Mouse (Mus musculus) spleen, postnatal 36 days (tissue): ENCODE data around the gene Ptpn13.

Experiments
- DNase-seq, 2 experiments: peaks; one replicate each; pipeline ENCODE4 v3.0.0; 2022; ENCODE audit warnings: low spot score in 2 of 2, mixed read lengths in 1 of 2

Ptpn13 gene

GRCm38 (mm10) chr5:103424678-103425319 lies at the start of gene Ptpn13:
Gene Ptpn13 (plus strand): TSS chr5:103425192.
- DNase-seq, result peak; percentile 73 to 75

DNA sequence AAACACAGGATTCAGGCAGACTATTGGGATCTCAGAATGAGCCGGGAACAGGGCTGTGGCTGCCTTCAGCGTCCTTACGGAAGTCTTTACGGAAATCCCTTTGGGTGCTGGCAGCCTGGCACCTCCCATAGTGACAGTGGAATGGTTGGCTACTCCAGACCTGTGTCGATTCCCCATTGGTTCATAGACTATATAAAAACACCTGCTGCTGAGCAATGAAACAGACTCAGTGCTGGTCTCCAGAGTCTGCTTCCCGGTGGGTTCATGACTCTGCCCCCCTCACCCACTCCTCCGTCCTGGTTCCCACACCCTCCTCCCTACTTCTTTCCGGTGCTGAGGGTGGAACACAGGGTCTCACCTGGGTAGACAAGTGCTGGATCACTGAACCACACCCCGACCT lies 49.8 kb upstream of the Ptpn13 start:
- no peak for DNase-seq

GRCm38 (mm10) chr5:103376354-103377295 lies 48.4 kb upstream of the Ptpn13 start:
- peak in 1 of 2 experiments; percentile 7 for DNase-seq

DNA sequence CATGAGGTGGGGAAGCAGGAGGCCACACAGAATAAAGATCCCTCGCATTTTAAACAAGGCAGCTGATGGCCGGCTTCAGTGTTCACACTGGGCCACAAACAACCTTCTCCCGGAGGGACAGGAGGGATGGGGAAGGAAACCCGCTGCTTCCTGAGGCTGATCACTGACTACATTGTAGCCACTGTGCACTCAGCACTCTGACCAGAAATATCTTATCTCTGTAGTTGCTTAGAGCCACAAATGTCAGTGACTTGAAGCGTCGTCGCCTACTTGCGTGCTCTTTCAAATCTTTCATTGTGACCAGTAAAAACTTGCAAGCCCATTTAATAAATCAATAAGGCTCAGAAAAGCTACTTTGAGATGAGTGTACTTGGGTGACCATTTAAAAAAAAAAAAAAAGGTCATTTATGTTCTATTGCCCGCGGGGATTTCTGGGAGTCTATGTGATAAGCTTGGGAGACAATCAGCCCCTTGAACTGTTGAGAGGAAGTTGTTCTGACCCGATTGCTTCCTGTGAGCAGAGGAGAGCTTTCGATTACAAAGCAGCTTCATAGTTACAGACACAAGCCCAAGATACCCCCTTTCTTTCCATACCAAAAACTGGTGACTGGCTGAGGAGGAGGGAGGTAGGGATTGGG lies 47.4 kb upstream of the Ptpn13 start:
- no peak for DNase-seq

DNA sequence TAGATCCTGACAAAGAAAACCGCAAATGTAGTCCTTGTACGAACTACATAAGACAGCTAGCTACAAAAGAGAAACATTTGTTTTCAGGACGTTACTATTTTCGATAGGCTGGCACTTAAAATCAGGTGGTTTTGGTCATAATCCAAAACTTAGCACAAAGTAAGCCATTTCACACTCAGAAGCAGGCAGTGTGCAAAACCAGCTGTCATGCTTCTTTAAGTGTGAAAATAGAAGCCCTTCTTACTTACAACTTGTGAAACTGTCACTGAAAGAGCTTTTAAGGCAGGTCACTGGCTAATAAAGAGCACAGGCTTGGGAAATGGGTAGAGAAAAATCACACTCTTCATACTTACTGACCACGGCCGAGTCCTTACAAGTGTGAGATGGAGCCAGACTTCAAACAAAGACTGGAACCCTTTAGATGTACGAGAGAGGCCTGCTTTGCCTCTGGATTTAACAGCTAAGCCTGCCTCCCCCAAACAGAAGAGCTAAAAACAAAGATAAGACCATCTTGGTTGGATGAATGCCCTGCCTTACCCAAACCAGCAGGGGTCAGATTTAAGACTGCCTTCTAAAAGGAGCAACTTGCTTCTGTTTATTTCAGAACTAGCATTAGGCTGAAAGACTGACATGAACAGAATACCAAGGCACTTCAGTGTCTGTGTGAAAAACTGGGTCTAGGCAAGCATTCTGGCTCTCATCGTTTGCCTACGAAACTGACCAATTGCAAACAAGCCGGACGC lies 44.0 kb upstream of the Ptpn13 start:
- no peak for DNase-seq

DNA sequence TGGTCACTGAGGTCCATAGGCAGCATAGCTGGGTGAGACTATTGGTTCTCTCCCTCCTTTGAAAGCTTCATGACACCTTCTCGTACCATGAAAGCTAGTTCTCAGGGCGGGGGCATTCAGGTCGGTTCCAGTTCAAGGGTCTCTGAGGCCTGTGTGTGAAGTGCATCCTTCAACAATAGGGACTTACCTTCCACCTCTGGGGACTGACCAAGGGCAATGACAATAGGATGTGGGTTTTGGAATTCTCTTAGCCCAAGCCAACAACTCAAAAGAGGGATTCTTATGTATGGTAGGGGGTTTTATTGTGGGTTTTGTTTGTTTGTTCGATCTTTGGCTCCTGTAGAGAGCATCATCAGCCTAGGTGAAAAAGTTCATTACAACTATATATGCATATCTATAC lies 42.0 kb upstream of the Ptpn13 start:
- no peak for DNase-seq

- no peak for DNase-seq
Observed at GRCm38 (mm10) chr5:103384021-103384420, 41.0 kb upstream of the Ptpn13 start.

DNA sequence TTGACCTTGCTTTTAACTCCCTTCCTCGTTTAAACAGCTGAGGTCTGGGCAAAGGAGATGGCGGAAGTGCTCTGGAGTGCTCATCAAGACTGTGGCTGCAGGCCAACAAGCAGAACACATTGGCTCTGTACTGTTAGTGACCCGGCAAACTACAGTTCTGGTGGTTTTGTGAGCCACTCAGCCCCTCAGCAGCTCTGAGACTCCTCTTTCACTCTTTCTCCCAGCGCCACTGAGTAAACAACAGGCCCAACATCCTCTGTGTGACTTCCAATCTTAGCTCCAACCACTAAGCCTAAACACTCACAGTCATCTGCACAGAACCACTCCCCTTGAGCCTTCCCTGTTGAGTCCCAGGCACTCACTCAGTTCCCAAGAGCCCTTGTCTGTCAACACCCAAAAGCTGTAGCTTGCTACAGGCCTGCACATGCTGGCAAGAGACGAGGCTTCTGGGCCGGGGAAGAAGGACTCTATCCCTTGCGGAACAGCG lies 37.4 kb upstream of the Ptpn13 start:
- peak in 1 of 2 experiments; percentile 10 for DNase-seq

- DNase-seq, result no peak
Observed at GRCm38 (mm10) chr5:103389415-103389814, 35.6 kb upstream of the Ptpn13 start.

- no peak for DNase-seq
Observed at GRCm38 (mm10) chr5:103393220-103393619, 31.8 kb upstream of the Ptpn13 start.

GRCm38 (mm10) chr5:103393752-103394151 lies 31.2 kb upstream of the Ptpn13 start:
- DNase-seq, result no peak

GRCm38 (mm10) chr5:103395683-103396082 lies 29.3 kb upstream of the Ptpn13 start:
- DNase-seq, result no peak

GRCm38 (mm10) chr5:103397429-103397828 lies 27.6 kb upstream of the Ptpn13 start:
- DNase-seq, result no peak

DNA sequence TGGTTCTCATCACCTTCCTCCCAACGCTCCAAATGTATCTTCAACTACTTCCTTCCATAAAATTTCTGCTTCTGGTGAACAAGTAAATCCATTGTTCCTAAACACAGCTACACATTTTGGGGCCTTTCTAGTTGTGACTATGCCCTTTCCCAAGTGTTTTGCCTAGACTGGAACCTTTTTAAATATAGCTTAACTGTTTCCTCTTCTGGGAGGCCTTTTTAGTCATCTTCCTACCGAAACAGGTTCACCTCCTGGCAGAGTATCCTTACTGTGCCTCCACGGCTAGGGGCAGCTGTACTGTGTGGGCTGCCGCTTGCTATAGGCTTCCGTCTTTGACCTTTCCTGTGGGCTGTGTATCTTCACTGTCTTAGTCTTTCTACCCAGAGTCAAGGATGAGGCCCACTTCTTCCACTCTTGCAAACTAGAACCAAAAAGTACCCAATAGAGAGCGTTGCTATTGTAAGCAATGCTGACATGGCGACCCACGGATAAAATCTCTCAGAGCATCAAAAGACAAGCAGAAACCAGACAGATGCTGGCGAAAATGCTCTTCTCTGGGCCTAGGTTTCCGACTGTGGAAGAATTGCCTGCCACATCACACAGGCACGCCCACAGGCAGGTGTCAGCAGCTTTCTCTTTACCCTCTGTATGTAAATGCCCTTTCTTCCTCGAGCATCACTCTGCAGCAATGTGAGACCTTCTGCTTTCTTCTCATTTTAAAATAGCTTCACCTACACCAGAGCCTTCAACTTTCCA lies 20.6 kb upstream of the Ptpn13 start:
- no peak for DNase-seq

DNA sequence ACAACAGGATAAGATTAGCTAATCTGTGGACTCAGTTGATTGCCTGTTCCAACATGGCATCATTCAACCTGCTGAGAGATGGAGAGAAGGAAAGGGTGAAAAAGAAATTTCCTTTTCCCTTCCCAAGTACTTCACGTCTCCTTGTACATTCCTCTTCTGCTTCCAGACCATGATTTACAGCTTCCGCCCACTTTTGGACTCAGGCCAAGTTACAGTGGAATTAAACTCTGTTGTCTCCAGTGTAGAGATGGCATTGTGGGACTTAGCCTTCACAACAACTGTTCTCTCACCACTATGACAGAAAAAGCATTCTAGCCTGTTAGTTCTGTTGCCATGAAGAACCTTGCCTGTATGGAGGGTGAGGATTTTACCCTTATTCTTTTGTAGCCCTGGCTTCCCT lies 19.1 kb upstream of the Ptpn13 start:
- DNase-seq, result no peak

GRCm38 (mm10) chr5:103412020-103412747 lies 12.8 kb upstream of the Ptpn13 start:
- no peak for DNase-seq

DNA sequence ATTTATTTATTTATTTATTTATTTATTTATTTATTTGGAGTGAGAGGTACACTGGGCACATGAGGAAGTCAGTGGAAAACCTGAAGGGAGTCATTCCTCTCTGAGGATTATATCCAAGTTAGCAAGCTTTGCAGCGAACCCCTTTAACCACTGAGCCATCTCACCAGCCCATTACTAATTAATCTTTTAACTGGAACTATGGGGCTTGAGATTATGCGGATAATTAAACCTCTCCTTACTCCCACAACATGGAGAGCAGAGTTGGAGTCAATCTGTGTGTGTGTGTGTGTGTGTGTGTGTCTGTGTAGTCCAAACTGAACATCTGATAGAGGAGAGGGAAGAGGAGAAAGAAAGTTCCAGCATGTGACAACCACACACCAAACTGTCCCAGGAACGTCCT lies 10.4 kb upstream of the Ptpn13 start:
- DNase-seq, result no peak

- no peak for DNase-seq
Observed at GRCm38 (mm10) chr5:103418009-103418408, 7.0 kb upstream of the Ptpn13 start.

GRCm38 (mm10) chr5:103418886-103419285 lies 6.1 kb upstream of the Ptpn13 start:
- DNase-seq, result no peak

DNA sequence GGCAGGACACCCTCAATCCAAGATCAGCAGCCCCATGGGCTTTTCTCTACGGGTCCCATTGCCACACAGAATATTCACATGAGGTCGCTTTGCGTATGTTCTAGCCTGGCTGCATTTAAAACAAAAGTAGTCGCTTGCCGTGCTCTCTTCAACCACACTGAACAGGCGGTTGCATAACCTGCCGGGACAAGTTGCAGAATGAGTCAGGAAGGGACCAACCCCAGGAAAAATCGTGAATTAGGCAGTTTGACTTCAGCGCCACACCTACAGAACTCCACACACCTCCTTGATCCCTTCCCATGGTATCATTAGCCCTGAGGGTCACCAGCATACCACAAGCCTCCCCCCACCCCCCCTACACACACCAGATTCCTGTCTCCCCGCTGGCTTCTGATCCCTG lies 4.4 kb upstream of the Ptpn13 start:
- DNase-seq, result no peak
